Mouse (Mus musculus) frontal cortex, postnatal 10 days (tissue): ENCODE measurements around the gene Arhgef11.
A peak's percentile ranks its signal among the peaks of the same experiment; 100 is the strongest.

Experiments
- DNase-seq, 2 experiments: peaks; one replicate each; pipeline ENCODE4 v3.0.0; 2022; ENCODE audit warnings: low spot score in 2 of 2, mixed read lengths in 1 of 2

Gene Arhgef11

GRCm38 (mm10) chr3:87761408-87762375 lies 144.3 kb downstream of the Arhgef11 start:
- DNase-seq, result no peak

- DNase-seq, result no peak
Measured at GRCm38 (mm10) chr3:87763202-87763601, 145.8 kb downstream of the Arhgef11 start.

GRCm38 (mm10) chr3:87763683-87764289 lies 146.4 kb downstream of the Arhgef11 start:
- DNase-seq, result peak in 1 of 2 experiments; percentile 70

GRCm38 (mm10) chr3:87764506-87764905 lies 147.1 kb downstream of the Arhgef11 start:
- DNase-seq, result no peak

GRCm38 (mm10) chr3:87765091-87765490 lies 147.7 kb downstream of the Arhgef11 start:
- DNase-seq, result no peak

- no peak for DNase-seq
Measured at GRCm38 (mm10) chr3:87765631-87766283, 148.4 kb downstream of the Arhgef11 start.

GRCm38 (mm10) chr3:87766284-87766667 lies 148.9 kb downstream of the Arhgef11 start:
- no peak for DNase-seq

- no peak for DNase-seq
Measured at GRCm38 (mm10) chr3:87767764-87768163, 150.4 kb downstream of the Arhgef11 start.

- no peak for DNase-seq
Measured at GRCm38 (mm10) chr3:87768431-87768830, 151.1 kb downstream of the Arhgef11 start.

- DNase-seq, result peak; percentile 48 to 59
Measured at GRCm38 (mm10) chr3:87768844-87769243, 151.5 kb downstream of the Arhgef11 start.

- DNase-seq, result no peak
Measured at GRCm38 (mm10) chr3:87769506-87769905, 152.1 kb downstream of the Arhgef11 start.

GRCm38 (mm10) chr3:87770280-87770679 lies 152.9 kb downstream of the Arhgef11 start:
- no peak for DNase-seq

- DNase-seq, result no peak
Measured at GRCm38 (mm10) chr3:87771088-87771487, 153.7 kb downstream of the Arhgef11 start.

- no peak for DNase-seq
Measured at GRCm38 (mm10) chr3:87778283-87778682, 160.9 kb downstream of the Arhgef11 start.

GRCm38 (mm10) chr3:87779086-87779485 lies 161.7 kb downstream of the Arhgef11 start:
- no peak for DNase-seq

- no peak for DNase-seq
Measured at GRCm38 (mm10) chr3:87783282-87784023, 166.1 kb downstream of the Arhgef11 start.

- no peak for DNase-seq
Measured at GRCm38 (mm10) chr3:87785156-87785555, 167.8 kb downstream of the Arhgef11 start.

- DNase-seq, result no peak
Measured at GRCm38 (mm10) chr3:87785626-87786214, 168.4 kb downstream of the Arhgef11 start.
